Mouse (Mus musculus): ENCODE measurements around the gene BC005624. TPM values are rescaled to one million over a fixed set of nuclear protein-coding genes. Genes with fewer than 3 reads are reported as not detected.
"Not testable (repeated sequence)": the region's sequence is repeated elsewhere in the genome, so short reads cannot be mapped to it uniquely, and the experiment has no call there.

The BC005624 gene
- polyA plus RNA-seq, 1 experiment from 2014 or later = 42.6 TPM

- Histone ChIP-seq H3K36me3 (peaks cover 88% of the 10 kb centered on the region), H3K9me3 (no peaks in the 10 kb centered on the region), H3K27me3 (ENCODE audit: insufficient read depth, poor library complexity, severe bottlenecking) (no peaks in the 10 kb centered on the region), H3K4me3 (no peak overlapping the region), H3K4me1 (peaks cover 40% of the 10 kb centered on the region), H3K27ac (no peak overlapping the region)
- no peak for DNase-seq (ENCODE audit: low spot score)
- WGBS = 70% methylated on average over 11 of the region's 11 CpGs
Observed at GRCm38 (mm10) chr2:30962570-30963254, 19.3 kb downstream of the BC005624 start.

- H3K27ac ChIP-seq = no peak overlapping the region
- H3K4me1 ChIP-seq = peaks cover 23% of the 10 kb centered on the region
- 51% methylated on average over 5 of the region's 5 CpGs for WGBS
- H3K9me3 ChIP-seq = no peaks in the 10 kb centered on the region
- peaks cover 100% of the 10 kb centered on the region for H3K36me3 ChIP-seq
- no peak for DNase-seq (ENCODE audit: low spot score)
- H3K4me3 ChIP-seq = no peak overlapping the region
- H3K27me3 ChIP-seq (ENCODE audit: insufficient read depth, poor library complexity, severe bottlenecking) = no peaks in the 10 kb centered on the region
Observed at GRCm38 (mm10) chr2:30959856-30960255, 22.1 kb downstream of the BC005624 start.

GRCm38 (mm10) chr2:30958726-30959125, 23.3 kb downstream of the BC005624 start:
- WGBS = 89% methylated on average over 14 of the region's 14 CpGs
- DNase-seq (ENCODE audit: low spot score) = no peak
- H3K4me3 ChIP-seq = no peak overlapping the region
- H3K27ac ChIP-seq = no peak overlapping the region
- H3K4me1 ChIP-seq = peaks cover 26% of the 10 kb centered on the region
- peaks cover 93% of the 10 kb centered on the region for H3K36me3 ChIP-seq
- no peaks in the 10 kb centered on the region for H3K27me3 ChIP-seq (ENCODE audit: insufficient read depth, poor library complexity, severe bottlenecking)
- H3K9me3 ChIP-seq = no peaks in the 10 kb centered on the region

- DNase-seq (ENCODE audit: low spot score) = no peak
- no peak overlapping the region for H3K27ac ChIP-seq
Observed at GRCm38 (mm10) chr2:30957511-30957910, 24.5 kb downstream of the BC005624 start.

GRCm38 (mm10) chr2:30954797-30955196, 27.2 kb downstream of the BC005624 start:
- Histone ChIP-seq H3K9me3 (no peaks in the 10 kb centered on the region), H3K4me3 (peak overlapping the region; percentile 96), H3K27me3 (ENCODE audit: insufficient read depth, poor library complexity, severe bottlenecking) (no peaks in the 10 kb centered on the region), H3K27ac (no peak overlapping the region), H3K4me1 (peaks cover 33% of the 10 kb centered on the region), H3K36me3 (peaks cover 54% of the 10 kb centered on the region)
- DNase-seq (ENCODE audit: low spot score) = no peak
- WGBS = 67% methylated on average over 6 of the region's 6 CpGs

More at GRCm38 (mm10) chr2:30957511-30957910, 24.5 kb downstream of the BC005624 start:
- H3K4me1 ChIP-seq = peaks cover 30% of the 10 kb centered on the region
- WGBS = 85% methylated on average over 4 of the region's 4 CpGs
- H3K36me3 ChIP-seq = peaks cover 81% of the 10 kb centered on the region
- H3K9me3 ChIP-seq = no peaks in the 10 kb centered on the region
- no peaks in the 10 kb centered on the region for H3K27me3 ChIP-seq (ENCODE audit: insufficient read depth, poor library complexity, severe bottlenecking)
- no peak overlapping the region for H3K4me3 ChIP-seq

- H3K36me3 ChIP-seq = peaks cover 36% of the 10 kb centered on the region
- no peaks in the 10 kb centered on the region for H3K27me3 ChIP-seq (ENCODE audit: insufficient read depth, poor library complexity, severe bottlenecking)
- H3K4me1 ChIP-seq = peaks cover 33% of the 10 kb centered on the region
- peak within 1 kb of the TSS; percentile 96 for H3K4me3 ChIP-seq
- no peaks in the 10 kb centered on the region for H3K9me3 ChIP-seq
- peak; percentile 94 for DNase-seq (ENCODE audit: low spot score)
- WGBS = under 1% methylated on average over 60 of the region's 60 CpGs
- H3K27ac ChIP-seq = peak within 1 kb of the TSS; percentile 95
Observed at GRCm38 (mm10) chr2:30952824-30953490, 29.0 kb downstream of the BC005624 start, which contains the start of gene Tor1b. Tor1b (plus strand) TSS chr2:30952959.

- no peak for DNase-seq (ENCODE audit: low spot score)
- Histone ChIP-seq H3K27me3 (ENCODE audit: insufficient read depth, poor library complexity, severe bottlenecking) (no peaks in the 10 kb centered on the region), H3K9me3 (no peaks in the 10 kb centered on the region), H3K4me3 (peak overlapping the region; percentile 96), H3K36me3 (peaks cover 30% of the 10 kb centered on the region), H3K27ac (peak overlapping the region; percentile 95), H3K4me1 (peaks cover 33% of the 10 kb centered on the region)
- WGBS = 33% methylated on average over 5 of the region's 5 CpGs
Observed at GRCm38 (mm10) chr2:30952457-30952823, 29.6 kb downstream of the BC005624 start.

- Histone ChIP-seq H3K9me3 (no peaks in the 10 kb centered on the region), H3K27me3 (ENCODE audit: insufficient read depth, poor library complexity, severe bottlenecking) (no peaks in the 10 kb centered on the region), H3K4me1 (no peaks in the 10 kb centered on the region), H3K27ac (0 out of 2 replicates have a peak overlapping the region, but pooled peaks have one; percentile 37), H3K4me3 (peak overlapping the region; percentile 43), H3K36me3 (no peaks in the 10 kb centered on the region)
- WGBS = 30% methylated on average over 16 of the region's 16 CpGs
- DNase-seq (ENCODE audit: low spot score) = peak; percentile 90
Observed at GRCm38 (mm10) chr2:30942603-30943011, 39.4 kb downstream of the BC005624 start.

GRCm38 (mm10) chr2:30942116-30942515, 39.9 kb downstream of the BC005624 start:
- not testable (repeated sequence) for H3K4me3 ChIP-seq; H3K36me3 ChIP-seq; H3K9me3 ChIP-seq; H3K27me3 ChIP-seq (ENCODE audit: insufficient read depth, poor library complexity, severe bottlenecking); H3K4me1 ChIP-seq; H3K27ac ChIP-seq; DNase-seq (ENCODE audit: low spot score)
- WGBS = 47% methylated on average over 7 of the region's 7 CpGs

- H3K27me3 ChIP-seq (ENCODE audit: insufficient read depth, poor library complexity, severe bottlenecking) = no peaks in the 10 kb centered on the region
- no peak overlapping the region for H3K27ac ChIP-seq
- no peak for DNase-seq (ENCODE audit: low spot score)
- no peak overlapping the region for H3K4me3 ChIP-seq
- H3K4me1 ChIP-seq = no peaks in the 10 kb centered on the region
- H3K36me3 ChIP-seq = no peaks in the 10 kb centered on the region
- no peaks in the 10 kb centered on the region for H3K9me3 ChIP-seq
- WGBS = 90% methylated on average over 5 of the region's 5 CpGs
Observed at GRCm38 (mm10) chr2:30941586-30941985, 40.4 kb downstream of the BC005624 start.

GRCm38 (mm10) chr2:30938574-30938991, 43.4 kb downstream of the BC005624 start:
- no peak for DNase-seq (ENCODE audit: low spot score)
- H3K4me1 ChIP-seq = no peaks in the 10 kb centered on the region
- H3K4me3 ChIP-seq = no peak overlapping the region
- H3K36me3 ChIP-seq = no peaks in the 10 kb centered on the region
- H3K9me3 ChIP-seq = no peaks in the 10 kb centered on the region
- peaks cover 4% of the 10 kb centered on the region; the same call in 1 of the 2 replicates for H3K27me3 ChIP-seq (ENCODE audit: insufficient read depth, poor library complexity, severe bottlenecking)
- H3K27ac ChIP-seq = no peak overlapping the region
- WGBS = 48% methylated on average over 4 of the region's 4 CpGs

- no peak overlapping the region for H3K27ac ChIP-seq
- 74% methylated on average over 8 of the region's 8 CpGs for WGBS
- H3K4me1 ChIP-seq = no peaks in the 10 kb centered on the region
- H3K4me3 ChIP-seq = no peak overlapping the region
- H3K27me3 ChIP-seq (ENCODE audit: insufficient read depth, poor library complexity, severe bottlenecking) = peaks cover 4% of the 10 kb centered on the region; the same call in 1 of the 2 replicates
- H3K9me3 ChIP-seq = no peaks in the 10 kb centered on the region
- no peak for DNase-seq (ENCODE audit: low spot score)
- H3K36me3 ChIP-seq = no peaks in the 10 kb centered on the region
Observed at GRCm38 (mm10) chr2:30937731-30938130, 44.3 kb downstream of the BC005624 start.

GRCm38 (mm10) chr2:30936808-30937207, 45.2 kb downstream of the BC005624 start:
- 75% methylated on average over 3 of the region's 3 CpGs for WGBS

More at GRCm38 (mm10) chr2:30936808-30937207, 45.2 kb downstream of the BC005624 start:
- H3K27ac ChIP-seq = no peak overlapping the region
- DNase-seq (ENCODE audit: low spot score) = no peak
- no peaks in the 10 kb centered on the region for H3K4me1 ChIP-seq
- no peaks in the 10 kb centered on the region for H3K9me3 ChIP-seq
- H3K4me3 ChIP-seq = no peak overlapping the region
- H3K36me3 ChIP-seq = no peaks in the 10 kb centered on the region
- H3K27me3 ChIP-seq (ENCODE audit: insufficient read depth, poor library complexity, severe bottlenecking) = peaks cover 4% of the 10 kb centered on the region; the same call in 1 of the 2 replicates
